21 mouse cellular contexts compared by ENCODE assay signal in the genomic region with DNA sequence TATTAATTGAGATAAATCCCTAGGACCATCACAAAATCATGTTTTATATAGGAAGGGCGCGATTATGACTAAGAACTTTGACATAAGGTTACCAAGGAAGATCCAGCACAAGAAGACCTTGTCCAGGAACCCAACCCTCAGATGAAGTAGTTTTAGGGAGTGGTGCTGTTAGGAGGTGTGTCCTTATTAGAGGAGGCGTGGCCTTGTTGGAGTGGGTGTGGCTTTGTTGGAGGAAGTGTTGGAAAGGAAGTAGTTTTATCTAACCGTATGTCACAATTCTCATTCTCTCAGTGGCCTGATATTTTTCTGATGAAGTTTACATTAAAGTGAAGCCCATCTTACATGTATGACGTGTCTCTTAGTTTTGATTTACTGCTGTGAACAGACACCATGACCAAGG.
DNase-seq lines count a peak whose midpoint lies in the region; ATAC-seq and TF ChIP-seq lines count a peak whose summit lies in the region.
"Had no signal": no experiment of that assay in that cellular context is flagged by ENCODE, and none has a peak within 500 bp of the region (broad histone marks: within the 10 kb centered on the region; RNA-seq: fewer than 3 reads in every experiment).

No protein-coding gene starts in this region.

- H3K4me1 ChIP-seq in liver, embryonic 14.5 days (replicated peaks; ENCODE audit: control insufficient read depth in 2 of 2, insufficient read depth in 2 of 2, low read length in 1 of 2): peaks cover 18 to 20% of the 10 kb centered on the region in 2 experiments; a peak in 3 of 4 replicates
- no peaks in the 10 kb centered on the region for H3K4me1 ChIP-seq in forebrain, embryonic 14.5 days (ENCODE audit: control insufficient read depth, insufficient read depth, low read length)
- H3K4me1 ChIP-seq in forebrain, embryonic 12.5 days: no peaks in the 10 kb centered on the region
- H3K4me1 ChIP-seq: hindbrain, embryonic 15.5 days; kidney, embryonic 15.5 days; neural tube, embryonic 13.5 days had no signal

- no peak overlapping the region for H3K4me3 ChIP-seq in liver, embryonic 14.5 days (ENCODE audit: insufficient read depth in 1 of 2, low read depth in 2 of 2, low read length in 2 of 2)
- no peak overlapping the region for H3K4me3 ChIP-seq in forebrain, embryonic 14.5 days (ENCODE audit: low read depth, low read length)
- H3K4me3 ChIP-seq in forebrain, embryonic 12.5 days (replicated peaks): no peak overlapping the region
- H3K4me3 ChIP-seq: erythroblast, embryonic 14.5 days; gastrocnemius, adult 2 months; heart, embryonic 15.5 days; hindbrain, embryonic 15.5 days; kidney, embryonic 15.5 days; neural tube, embryonic 13.5 days had no signal

- no peaks in the 10 kb centered on the region for H3K27me3 ChIP-seq in liver, embryonic 14.5 days (ENCODE audit: control insufficient read depth, insufficient read depth, low read length)
- no peaks in the 10 kb centered on the region for H3K27me3 ChIP-seq in forebrain, embryonic 14.5 days (replicated peaks; ENCODE audit: control insufficient read depth, insufficient read depth, low read length)
- H3K27me3 ChIP-seq in forebrain, embryonic 12.5 days: no peaks in the 10 kb centered on the region
- H3K27me3 ChIP-seq: heart, embryonic 15.5 days; hindbrain, embryonic 15.5 days; kidney, embryonic 15.5 days; neural tube, embryonic 13.5 days had no signal

- TF ChIP-seq EP300 in liver, embryonic 14.5 days (IDR thresholded peaks at IDR 0.05; ENCODE audit: low read depth): no peak

- no peak overlapping the region for H3K27ac ChIP-seq in liver, embryonic 14.5 days
- no peak overlapping the region for H3K27ac ChIP-seq in forebrain, embryonic 14.5 days (ENCODE audit: low read depth, low read length)
- H3K27ac ChIP-seq in forebrain, embryonic 12.5 days: no peak overlapping the region
- H3K27ac ChIP-seq: gastrocnemius, adult 2 months; heart, embryonic 15.5 days; hindbrain, embryonic 15.5 days; kidney, embryonic 15.5 days; neural tube, embryonic 13.5 days had no signal

- intact Hi-C loops in left cerebral cortex, postnatal 25 days (cut with DNase I): no loop called here

- no peaks in the 10 kb centered on the region for H3K9me3 ChIP-seq in liver, embryonic 14.5 days (ENCODE audit: control insufficient read depth, low read length)
- H3K9me3 ChIP-seq in forebrain, embryonic 14.5 days (replicated peaks; ENCODE audit: control insufficient read depth, low read length): no peaks in the 10 kb centered on the region
- no peaks in the 10 kb centered on the region for H3K9me3 ChIP-seq in forebrain, embryonic 12.5 days
- H3K9me3 ChIP-seq: heart, embryonic 15.5 days; hindbrain, embryonic 15.5 days; kidney, embryonic 15.5 days; neural tube, embryonic 13.5 days had no signal

- TF ChIP-seq CTCF in liver, embryonic 14.5 days (IDR thresholded peaks at IDR 0.05; ENCODE audit: low read depth): no peak

- WGBS in liver, embryonic 14.5 days (ENCODE audit: insufficient replicate concordance): 68% methylated on average over 5 of the region's 5 CpGs
- WGBS in forebrain, embryonic 14.5 days: 92% methylated on average over 5 of the region's 5 CpGs
- 92% methylated on average over 5 of the region's 5 CpGs for WGBS in forebrain, embryonic 12.5 days

- H3K36me3 ChIP-seq in liver, embryonic 14.5 days (replicated peaks; ENCODE audit: control insufficient read depth, insufficient read depth, low read depth): no peaks in the 10 kb centered on the region
- H3K36me3 ChIP-seq in forebrain, embryonic 14.5 days (ENCODE audit: control insufficient read depth, insufficient read depth, low read length): no peaks in the 10 kb centered on the region
- H3K36me3 ChIP-seq in forebrain, embryonic 12.5 days (replicated peaks): no peaks in the 10 kb centered on the region
- H3K36me3 ChIP-seq: heart, embryonic 15.5 days; hindbrain, embryonic 15.5 days; kidney, embryonic 15.5 days; neural tube, embryonic 13.5 days had no signal

- no peak overlapping the region for H3K9ac ChIP-seq in liver, embryonic 14.5 days (replicated peaks)
- H3K9ac ChIP-seq in forebrain, embryonic 14.5 days (ENCODE audit: low read length): no peak overlapping the region
- no peak overlapping the region for H3K9ac ChIP-seq in forebrain, embryonic 12.5 days
- H3K9ac ChIP-seq: heart, embryonic 15.5 days; hindbrain, embryonic 15.5 days; kidney, embryonic 15.5 days; lung, embryonic 14.5 days; neural tube, embryonic 13.5 days had no signal

- H3K4me2 ChIP-seq in liver, embryonic 14.5 days (ENCODE audit: low read depth): no peak overlapping the region
- H3K4me2 ChIP-seq in forebrain, embryonic 14.5 days (ENCODE audit: low read length): no peak overlapping the region
- H3K4me2 ChIP-seq in forebrain, embryonic 12.5 days: no peak overlapping the region
- H3K4me2 ChIP-seq: heart, embryonic 15.5 days; hindbrain, embryonic 15.5 days; kidney, embryonic 15.5 days; lung, embryonic 14.5 days; midbrain, embryonic 11.5 days; neural tube, embryonic 13.5 days had no signal

- ATAC-seq in liver, embryonic 14.5 days (ENCODE audit: insufficient read depth): peak; percentile 50; the same call in 1 of the 2 replicates
- peak; percentile 63 for ATAC-seq in neutrophil, adult 5-6 weeks (ENCODE audit: extremely low read depth, insufficient number of reproducible peaks, low FRiP score, poor library complexity, severe bottlenecking)
- no peak for ATAC-seq in forebrain, embryonic 14.5 days
- no peak for ATAC-seq in forebrain, embryonic 12.5 days (ENCODE audit: low FRiP score)
- ATAC-seq: forebrain, embryonic 16.5 days; intestine, embryonic 16.5 days had no signal

- peak; percentile 45 to 56 for DNase-seq in B cell, adult 2 months
- peak; percentile 18 for DNase-seq in R1 (ENCODE audit: low read depth, low spot score)
- no peak for DNase-seq in liver, embryonic 14.5 days (ENCODE audit: low read depth in 3 of 3, low spot score in 3 of 3)
- no peak for DNase-seq in forebrain, embryonic 14.5 days (ENCODE audit: low spot score)
- DNase-seq in left cerebral cortex, postnatal 25 days (ENCODE audit: low spot score in 2 of 2): no peak
- DNase-seq: adrenal gland, adult 2 months; cerebellum, adult 9-10 months; gastrocnemius, adult 2 months; heart, postnatal 4 days; lung, embryonic 14.5 days; lung, postnatal 36 days had no signal

Comparison
In these comparisons a context has a peak if more than half of its experiments do, and no peak if none do; other contexts are left out.
1. DNase-seq: peak in B cell, adult 2 months (2 of 2) and R1 (single experiment); none in liver, embryonic 14.5 days (0 of 3), forebrain, embryonic 14.5 days (single experiment) and left cerebral cortex, postnatal 25 days (0 of 2).
2. ATAC-seq: peak in liver, embryonic 14.5 days (single experiment) and neutrophil, adult 5-6 weeks (single experiment); none in forebrain, embryonic 14.5 days (single experiment) and forebrain, embryonic 12.5 days (single experiment).